Mouse (Mus musculus) limb, embryonic 10.5 days (tissue): Measurements from ENCODE around the gene Krt8. TPM values are rescaled to one million over a fixed set of nuclear protein-coding genes. Genes with fewer than 3 reads are reported as not detected.
"Not testable (repeated sequence)": the region's sequence is repeated elsewhere in the genome, so short reads cannot be mapped to it uniquely, and the experiment has no call there.

Source experiments
- DNase-seq: peaks from one replicate; pipeline ENCODE4 v3.0.0-alpha.2; 2017; ENCODE audit warnings: low spot score
- H3K27ac ChIP-seq: fragments of 300-500 bp; sonication (generic); 2 replicates; pipeline ENCODE4 v1.5.1; 2016; ENCODE audit warnings: mild to moderate bottlenecking
- H3K27me3 ChIP-seq: fragments of 300-500 bp; sonication (generic); 2 replicates; pipeline ENCODE4 v1.6.1; 2016; ENCODE audit warnings: low read depth, mild to moderate bottlenecking; ENCODE audit not compliant: poor library complexity, severe bottlenecking
- H3K36me3 ChIP-seq: fragments of 300-500 bp; sonication (generic); 2 replicates; pipeline ENCODE4 v1.6.1; 2016; ENCODE audit warnings: mild to moderate bottlenecking, moderate library complexity
- H3K4me1 ChIP-seq: fragments of 300-500 bp; sonication (generic); 2 replicates; pipeline ENCODE4 v1.6.1; 2016
- H3K4me3 ChIP-seq: fragments of 300-500 bp; sonication (generic); 2 replicates; pipeline ENCODE4 v1.5.1; 2016; ENCODE audit warnings: mild to moderate bottlenecking, moderate library complexity
- H3K9me3 ChIP-seq: fragments of 300-500 bp; sonication (generic); replicated peaks from 2 replicates; pipeline ENCODE4 v1.6.1; 2016; ENCODE audit warnings: mild to moderate bottlenecking
- WGBS: fragments of 180-500 bp; shearing (Covaris S2); methylation state at CpG from one replicate; pipeline ENCODE4 v1.1.7; 2016; 5-methylcytosine and 5-hydroxymethylcytosine counted together
- polyA plus RNA-seq: library from polyadenylated mRNA; unstranded; fragments of >200 nt; fragmentation: Nextera tagmentation; extraction: Ambion mirVana; gene quantifications from 2 replicates; pipeline ENCODE4 v1.2.1, GENCODE M21; 2016

The Krt8 gene
- polyA plus RNA-seq, 1 experiment from 2014 or later = 29.3 TPM

GRCm38 (mm10) chr15:102003516-102003915 is 766 bp downstream of the Krt8 start:
- peak overlapping the region; percentile 77 for H3K27ac ChIP-seq
- 9% methylated on average over 12 of the region's 12 CpGs for WGBS
- H3K27me3 ChIP-seq = peaks cover 77% of the 10 kb centered on the region
- peaks cover 59% of the 10 kb centered on the region for H3K4me1 ChIP-seq
- no peaks in the 10 kb centered on the region for H3K36me3 ChIP-seq
- H3K9me3 ChIP-seq = no peaks in the 10 kb centered on the region
- DNase-seq = no peak
- H3K4me3 ChIP-seq = peak overlapping the region; percentile 54

- peak overlapping the region; percentile 77 for H3K27ac ChIP-seq
- 3% methylated on average over 34 of the region's 34 CpGs for WGBS
- H3K4me3 ChIP-seq = peak overlapping the region; percentile 54
- peaks cover 54% of the 10 kb centered on the region for H3K4me1 ChIP-seq
- peaks cover 71% of the 10 kb centered on the region for H3K27me3 ChIP-seq
- H3K9me3 ChIP-seq = no peaks in the 10 kb centered on the region
- no peaks in the 10 kb centered on the region for H3K36me3 ChIP-seq
- DNase-seq = peak; percentile 85
These were observed 1.4 kb downstream of the Krt8 start for GRCm38 (mm10) chr15:102002646-102003488.

DNA sequence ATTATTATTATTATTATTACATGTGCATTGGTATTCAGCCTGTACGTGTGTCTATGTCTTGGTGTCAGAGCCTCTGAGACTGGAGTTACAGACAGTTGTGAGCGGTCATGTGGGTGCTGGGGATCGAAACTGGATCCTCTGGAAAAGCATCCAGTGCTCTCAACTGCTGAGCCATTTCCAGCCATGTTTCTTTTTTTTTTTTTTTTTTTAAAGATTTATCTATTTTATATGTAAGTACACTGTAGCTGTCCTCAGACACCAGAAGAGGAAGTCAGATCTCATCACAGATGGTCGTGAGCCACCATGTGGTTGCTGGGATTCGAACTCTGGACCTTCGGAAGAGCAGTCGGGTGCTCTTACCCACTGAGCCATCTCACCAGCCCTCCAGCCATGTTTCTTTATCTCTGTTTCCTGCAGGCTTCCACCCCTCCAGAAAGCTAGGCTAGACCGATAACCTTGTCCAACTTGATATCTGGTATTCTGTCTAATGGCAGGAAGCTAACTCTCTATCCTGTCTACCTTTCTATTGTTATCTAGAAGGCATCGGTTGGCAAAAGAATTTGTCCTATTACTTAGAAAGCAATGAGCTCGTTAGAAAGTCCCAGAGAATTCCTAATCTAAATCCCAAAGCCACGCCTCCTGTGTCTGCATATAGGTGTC is 4.5 kb downstream of the Krt8 start:
- peaks cover 28% of the 10 kb centered on the region for H3K4me1 ChIP-seq
- no peak overlapping the region for H3K27ac ChIP-seq
- DNase-seq = no peak
- H3K9me3 ChIP-seq = no peaks in the 10 kb centered on the region
- 93% methylated on average over 11 of the region's 11 CpGs for WGBS
- H3K4me3 ChIP-seq = no peak overlapping the region
- H3K27me3 ChIP-seq = peaks cover 54% of the 10 kb centered on the region
- H3K36me3 ChIP-seq = peaks cover 4% of the 10 kb centered on the region; the same call in 1 of the 2 replicates

DNA sequence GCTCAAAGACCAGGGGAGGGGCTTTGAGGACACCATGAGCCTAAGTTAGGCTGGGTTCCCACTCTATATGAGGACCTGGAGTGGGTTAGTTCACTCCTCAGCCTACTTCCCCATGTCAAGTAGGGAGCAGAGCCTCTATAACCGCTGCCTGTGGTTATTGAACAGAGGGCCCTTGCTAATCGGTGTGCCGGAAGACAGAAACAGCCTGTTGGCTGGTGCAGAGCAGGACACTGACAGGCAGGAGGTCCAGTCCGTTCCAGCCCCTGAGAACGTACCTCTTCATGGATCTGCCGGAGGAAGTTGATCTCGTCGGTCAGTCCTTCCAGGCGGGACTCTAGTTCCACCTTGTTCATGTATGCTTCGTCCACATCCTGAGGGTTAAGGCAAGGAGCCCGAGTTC is 5.1 kb downstream of the Krt8 start:
- no peak for DNase-seq
- Histone ChIP-seq H3K27ac (no peak overlapping the region), H3K27me3 (peaks cover 48% of the 10 kb centered on the region), H3K4me3 (no peak overlapping the region), H3K9me3 (no peaks in the 10 kb centered on the region), H3K36me3 (peaks cover 4% of the 10 kb centered on the region; the same call in 1 of the 2 replicates), H3K4me1 (peaks cover 22% of the 10 kb centered on the region)
- 94% methylated on average over 11 of the region's 11 CpGs for WGBS

DNA sequence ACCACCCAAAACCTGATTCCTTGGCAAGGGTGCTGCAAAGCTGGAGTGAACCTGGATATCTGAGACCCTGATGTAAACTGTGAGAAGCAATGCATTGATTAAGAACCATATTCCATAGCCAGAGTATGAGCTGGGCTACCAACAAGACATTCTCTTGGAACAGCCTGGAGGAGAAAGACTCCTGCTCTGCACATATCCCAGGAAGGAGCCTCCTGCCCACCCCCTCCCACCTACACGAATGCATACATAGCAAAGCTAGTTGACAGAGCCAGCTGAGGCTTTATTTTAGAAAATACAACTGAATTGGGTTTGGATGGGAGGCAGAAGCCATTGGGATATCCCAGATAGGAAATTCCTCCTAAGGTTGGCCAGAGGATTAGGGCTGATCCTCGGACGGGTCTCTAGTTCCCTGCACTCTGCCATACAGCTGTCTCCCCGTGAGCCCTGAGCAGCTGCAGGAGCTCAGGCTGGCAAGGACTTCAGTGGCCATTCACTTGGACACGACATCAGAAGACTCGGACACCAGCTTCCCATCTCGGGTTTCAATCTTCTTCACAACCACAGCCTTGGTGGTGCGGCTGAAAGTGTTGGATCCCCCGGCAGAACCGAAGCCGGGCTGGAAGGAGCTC is 7.7 kb downstream of the Krt8 start:
- H3K36me3 ChIP-seq, H3K4me3 ChIP-seq, H3K4me1 ChIP-seq, H3K27ac ChIP-seq, DNase-seq, H3K9me3 ChIP-seq: not testable (repeated sequence)
- peaks cover 23% of the 10 kb centered on the region for H3K27me3 ChIP-seq
- WGBS = 80% methylated on average over 11 of the region's 11 CpGs

DNA sequence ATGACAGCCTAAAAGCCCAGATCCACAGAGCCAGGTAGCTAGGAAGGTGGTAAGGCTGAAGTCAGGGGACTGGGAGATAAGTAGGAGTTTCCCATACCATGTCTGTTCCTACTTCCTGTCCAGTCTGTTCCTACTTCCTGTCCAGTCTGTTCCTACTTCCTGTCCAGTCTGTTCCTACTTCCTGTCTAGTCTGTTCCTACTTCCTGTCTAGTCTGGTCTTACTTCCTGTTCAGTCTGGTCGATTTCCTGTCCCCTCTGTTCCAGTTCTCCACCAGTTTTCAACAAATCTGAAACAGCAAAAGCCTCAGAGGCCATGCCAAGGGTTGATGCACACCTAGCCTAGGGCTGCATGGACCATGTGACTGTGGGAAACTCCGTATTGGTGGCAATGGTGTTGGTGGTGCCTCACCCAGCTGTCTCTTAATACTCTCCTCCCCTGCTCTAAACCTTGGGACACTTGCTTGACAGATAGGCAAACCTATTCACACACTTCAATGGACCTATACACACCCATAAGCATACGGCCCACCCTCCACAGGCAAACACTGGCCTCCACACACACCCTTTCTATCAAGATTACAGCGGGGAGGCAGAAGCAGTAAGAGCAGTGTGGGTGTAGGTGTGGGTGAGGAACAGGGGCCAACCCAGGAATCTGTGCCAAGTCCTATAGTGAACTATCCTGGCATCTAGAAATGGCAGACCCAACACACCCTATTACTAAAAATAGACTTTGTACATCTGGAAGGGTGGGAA is 8.6 kb downstream of the Krt8 start:
- peaks cover 14% of the 10 kb centered on the region; the same call in 1 of the 2 replicates for H3K27me3 ChIP-seq
- no peaks in the 10 kb centered on the region for H3K9me3 ChIP-seq
- peak overlapping the region; percentile 66 for H3K27ac ChIP-seq
- no peaks in the 10 kb centered on the region for H3K4me1 ChIP-seq
- H3K36me3 ChIP-seq = peaks cover 4% of the 10 kb centered on the region; the same call in 1 of the 2 replicates
- H3K4me3 ChIP-seq = no peak overlapping the region
- WGBS = 86% methylated on average over 4 of the region's 4 CpGs
- no peak for DNase-seq

DNA sequence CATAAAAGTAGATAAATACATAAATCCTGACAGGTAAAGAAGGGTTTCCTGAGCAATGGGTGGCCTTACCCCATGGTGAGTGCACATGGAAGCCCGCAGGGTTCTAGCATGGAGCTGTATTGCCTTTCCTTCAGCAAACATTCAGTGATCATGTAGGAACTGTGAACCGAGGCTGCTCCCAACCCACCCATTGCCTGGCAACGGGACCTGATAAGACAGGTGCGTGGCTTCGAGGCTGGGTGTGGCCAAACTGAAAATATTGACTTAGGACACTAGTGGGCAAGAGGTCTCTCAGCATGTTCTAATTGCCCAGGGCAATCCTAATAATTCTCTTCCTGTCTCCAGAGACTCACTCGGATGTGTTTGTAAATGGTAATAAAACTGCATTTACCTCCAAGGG is 9.9 kb downstream of the Krt8 start:
- H3K27me3 ChIP-seq = peaks cover 7% of the 10 kb centered on the region; the same call in 1 of the 2 replicates
- no peaks in the 10 kb centered on the region for H3K9me3 ChIP-seq
- WGBS = 91% methylated on average over 6 of the region's 6 CpGs
- no peak overlapping the region for H3K27ac ChIP-seq
- no peaks in the 10 kb centered on the region for H3K4me1 ChIP-seq
- H3K4me3 ChIP-seq = no peak overlapping the region
- peaks cover 4% of the 10 kb centered on the region; the same call in 1 of the 2 replicates for H3K36me3 ChIP-seq
- DNase-seq = no peak

DNA sequence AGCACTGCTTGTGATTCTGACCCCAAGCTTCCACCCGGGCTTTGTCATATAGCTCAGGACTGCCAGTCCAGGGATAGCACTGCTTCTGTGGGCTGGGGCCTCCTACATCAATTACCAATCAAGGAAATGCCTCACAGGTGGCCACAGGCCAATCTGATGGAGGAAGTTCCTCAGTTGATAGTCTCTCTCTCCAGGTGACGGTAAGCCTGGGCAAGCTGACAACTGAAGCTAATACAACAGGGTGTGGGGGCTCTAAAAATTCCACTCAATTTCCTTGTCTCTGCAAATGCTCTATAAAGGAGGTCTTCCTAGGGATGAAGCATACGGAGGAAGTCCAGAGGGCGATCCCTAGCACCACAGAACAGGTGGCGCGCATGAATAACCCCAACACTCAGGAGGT is 13.3 kb downstream of the Krt8 start:
- WGBS = 93% methylated on average over 6 of the region's 6 CpGs
- peaks cover 4% of the 10 kb centered on the region; the same call in 1 of the 2 replicates for H3K36me3 ChIP-seq

DNA sequence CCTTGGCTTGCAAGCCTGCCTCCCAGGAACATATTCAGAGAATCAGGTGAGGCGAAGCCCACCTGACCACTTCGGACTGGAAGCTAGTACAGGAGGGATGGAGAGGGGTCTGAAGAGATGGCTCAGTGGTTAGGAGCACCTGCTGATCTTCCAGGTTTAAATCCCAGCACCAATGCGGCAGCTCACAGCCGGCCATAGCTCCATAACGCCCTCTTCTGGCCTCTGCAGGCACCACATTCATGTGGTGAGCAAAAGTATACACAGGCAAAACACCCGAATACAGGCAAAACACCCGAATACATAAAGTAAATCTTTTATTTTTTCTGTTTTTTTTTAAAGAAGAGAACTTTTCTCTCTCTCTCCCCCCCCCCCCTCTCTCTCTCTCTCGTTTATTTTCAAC is 15.6 kb downstream of the Krt8 start:
- H3K9me3 ChIP-seq = no peaks in the 10 kb centered on the region
- DNase-seq = no peak
- H3K4me1 ChIP-seq = peaks cover 18% of the 10 kb centered on the region
- 67% methylated on average over 8 of the region's 8 CpGs for WGBS
- H3K36me3 ChIP-seq = no peaks in the 10 kb centered on the region
- no peak overlapping the region for H3K4me3 ChIP-seq
- no peak overlapping the region for H3K27ac ChIP-seq
- H3K27me3 ChIP-seq = no peaks in the 10 kb centered on the region

More for the DNA sequence above, 13.3 kb downstream of the Krt8 start:
- H3K27me3 ChIP-seq = no peaks in the 10 kb centered on the region
- H3K9me3 ChIP-seq = no peaks in the 10 kb centered on the region
- DNase-seq = no peak
- no peak overlapping the region for H3K27ac ChIP-seq
- H3K4me1 ChIP-seq = peaks cover 6% of the 10 kb centered on the region
- H3K4me3 ChIP-seq = no peak overlapping the region

- no peak overlapping the region for H3K27ac ChIP-seq
- no peaks in the 10 kb centered on the region for H3K27me3 ChIP-seq
- peak; percentile 94 for DNase-seq
- H3K4me3 ChIP-seq = no peak overlapping the region
- 0% methylated on average over 10 of the region's 10 CpGs for WGBS
- H3K9me3 ChIP-seq = no peaks in the 10 kb centered on the region
- H3K36me3 ChIP-seq = no peaks in the 10 kb centered on the region
- H3K4me1 ChIP-seq = peaks cover 22% of the 10 kb centered on the region
These were observed 16.2 kb downstream of the Krt8 start for GRCm38 (mm10) chr15:101988119-101988518.

- Histone ChIP-seq H3K4me1 (peaks cover 25% of the 10 kb centered on the region), H3K27me3 (no peaks in the 10 kb centered on the region), H3K4me3 (peak overlapping the region; percentile 43; the same call in 1 of the 2 replicates), H3K9me3 (no peaks in the 10 kb centered on the region), H3K36me3 (no peaks in the 10 kb centered on the region), H3K27ac (peak overlapping the region; percentile 86)
- WGBS = 18% methylated on average over 6 of the region's 6 CpGs
- DNase-seq = no peak
These were observed 19.5 kb downstream of the Krt8 start for GRCm38 (mm10) chr15:101984746-101985145.

DNA sequence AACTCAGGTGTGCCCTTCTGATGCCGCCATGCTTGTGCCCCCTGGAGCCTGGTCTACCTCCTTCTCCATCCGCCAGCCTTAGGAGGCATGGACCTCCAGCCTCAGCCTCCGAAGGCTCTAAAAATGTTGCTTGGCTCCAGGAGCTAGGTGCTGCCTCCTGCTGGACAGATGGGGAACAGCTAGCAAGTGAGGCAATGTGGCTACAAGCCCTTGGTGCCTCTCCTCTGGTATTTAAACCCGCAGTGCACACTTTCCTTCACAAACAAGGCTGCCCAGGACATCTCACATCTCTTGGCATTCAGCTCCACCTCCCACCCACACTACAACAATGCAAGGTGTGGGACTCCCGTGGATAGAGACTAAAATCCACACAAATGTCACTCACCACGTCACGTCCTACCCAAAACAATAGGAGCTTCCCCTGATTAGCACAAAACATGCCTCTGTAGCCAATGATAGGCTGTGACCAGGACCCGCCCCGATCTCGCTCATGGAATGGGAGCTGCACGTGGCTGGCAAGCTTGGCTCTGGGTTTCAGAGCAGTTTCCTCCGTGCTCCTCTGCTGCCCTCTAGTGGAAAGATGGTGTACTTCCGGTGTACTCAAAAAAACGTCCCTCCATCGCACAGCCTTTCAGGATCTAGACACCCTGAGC is 20.2 kb downstream of the Krt8 start:
- DNase-seq = peak; percentile 95
- 5% methylated on average over 15 of the region's 15 CpGs for WGBS
- H3K4me3 ChIP-seq = peak overlapping the region; percentile 43
- peak overlapping the region; percentile 86 for H3K27ac ChIP-seq
- H3K9me3 ChIP-seq = no peaks in the 10 kb centered on the region
- H3K27me3 ChIP-seq = no peaks in the 10 kb centered on the region
- no peaks in the 10 kb centered on the region for H3K36me3 ChIP-seq
- H3K4me1 ChIP-seq = peaks cover 25% of the 10 kb centered on the region
